Mouse (Mus musculus) lung, postnatal 4 days (tissue): ENCODE measurements at regions not wholly inside any gene's neighbourhood (a gene's known extent, or its start where the extent isn't known, plus 50 kb on each side); places are given as distances from the start of the nearest gene placed in this dataset.

Experiments used
- DNase-seq, 2 experiments: peaks; one replicate each; pipeline ENCODE4 v3.0.0; 2021

GRCm38 (mm10) chr15:30029257-30029899 is 143.0 kb upstream of the Ctnnd2 start:
- peak; percentile 25 to 52 for DNase-seq

DNA sequence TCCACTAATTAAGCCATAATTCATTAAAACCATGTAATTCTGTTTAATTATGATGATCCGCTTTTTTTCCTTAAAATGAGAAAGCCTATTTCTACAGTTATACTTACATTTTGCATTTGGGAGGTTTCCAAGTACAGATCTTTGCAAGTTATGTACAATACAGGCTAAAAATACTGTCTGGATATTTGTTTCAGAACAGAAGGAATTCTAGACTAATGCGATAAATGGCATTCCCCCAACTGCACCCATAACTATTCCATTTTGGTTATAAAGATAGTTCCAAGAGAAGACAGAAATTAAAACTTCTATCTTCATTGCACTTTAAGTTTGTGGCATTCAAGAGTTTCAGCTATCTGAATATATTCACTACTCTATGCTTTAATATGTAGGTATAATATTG is 137.0 kb upstream of the Ctnnd2 start:
- DNase-seq: no peak

GRCm38 (mm10) chr15:30050851-30051250 is 121.5 kb upstream of the Ctnnd2 start:
- no peak for DNase-seq

- DNase-seq: no peak
Observed at GRCm38 (mm10) chr15:30059808-30060207, 112.6 kb upstream of the Ctnnd2 start.

- no peak for DNase-seq
Observed at GRCm38 (mm10) chr15:30060505-30061342, 111.7 kb upstream of the Ctnnd2 start.

- no peak for DNase-seq
Observed at GRCm38 (mm10) chr15:30071668-30072067, 100.7 kb upstream of the Ctnnd2 start.

DNA sequence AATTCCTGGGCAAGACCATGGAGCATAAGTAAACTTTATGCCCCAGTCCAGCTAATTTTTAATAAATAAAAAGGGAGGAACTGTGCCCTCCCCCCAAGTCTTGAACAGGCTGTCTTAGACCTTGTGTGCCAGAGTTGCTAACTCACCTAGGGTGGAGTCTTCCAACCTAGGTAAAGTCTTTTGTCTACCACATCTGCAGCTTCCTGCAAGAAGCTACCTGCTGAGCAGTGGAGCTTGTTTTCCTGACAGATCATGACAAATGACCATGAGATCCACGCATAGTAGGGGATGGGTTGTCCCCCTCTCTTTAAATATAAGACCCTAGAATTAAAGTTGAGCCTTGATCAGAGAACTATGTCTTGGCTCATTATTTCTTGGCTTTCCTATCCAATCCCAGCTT is 100.1 kb upstream of the Ctnnd2 start:
- no peak for DNase-seq

DNA sequence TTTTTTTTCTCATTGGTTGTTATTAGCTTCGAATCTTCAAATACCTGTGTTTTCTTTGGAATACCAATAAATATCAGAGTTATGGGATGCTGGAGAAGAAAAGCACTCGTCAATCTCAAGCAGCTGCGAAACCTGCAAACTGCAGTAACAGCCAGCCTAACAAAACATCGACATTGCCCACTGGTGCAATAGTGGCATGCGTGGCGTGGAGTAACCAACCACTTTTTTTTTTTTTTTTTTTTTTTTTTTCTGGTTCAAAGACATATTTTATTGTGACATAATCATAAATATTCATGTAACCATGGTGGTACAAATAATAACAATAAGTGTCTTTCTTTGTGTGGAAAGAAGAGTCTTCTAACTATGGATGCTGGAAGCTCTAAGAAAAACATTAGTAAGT is 85.3 kb upstream of the Ctnnd2 start:
- DNase-seq: no peak

DNA sequence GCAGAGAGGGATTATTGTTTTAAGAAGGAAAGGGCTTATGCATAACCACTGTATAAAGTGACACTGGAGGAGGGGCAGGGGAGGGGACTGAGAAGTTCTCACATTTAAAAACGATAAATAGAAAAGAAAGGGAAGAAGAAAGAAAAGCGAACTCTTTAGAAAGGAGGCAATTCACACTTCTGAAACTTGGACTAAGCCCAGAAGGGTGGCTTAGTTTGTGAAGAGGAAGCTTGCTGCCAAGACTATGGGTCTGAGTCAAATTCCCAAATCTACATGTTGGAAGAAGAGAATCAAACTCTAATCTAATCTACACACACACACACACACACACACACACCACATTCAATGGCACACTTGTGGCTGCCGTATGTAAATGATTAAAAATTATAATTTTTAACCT is 50.3 kb upstream of the Ctnnd2 start:
- no peak for DNase-seq
